In genomic region chr6:54564506-54564991, GRCm38 (mm10) we compare ENCODE assay signal across 9 mouse cellular contexts. TPM values are rescaled to one million over a fixed set of nuclear protein-coding genes. Genes with fewer than 3 reads are reported as not detected.
DNase-seq lines count a peak whose midpoint lies in the region; ATAC-seq and TF ChIP-seq lines count a peak whose summit lies in the region.
"Had no signal": no experiment of that assay in that cellular context is flagged by ENCODE, and none has a peak within 500 bp of the region (broad histone marks: within the 10 kb centered on the region; RNA-seq: fewer than 3 reads in every experiment).

No protein-coding gene starts in this region.

- H3K27ac ChIP-seq in left cerebral cortex, adult 2 months: peak overlapping the region; percentile 78
- H3K27ac ChIP-seq in embryonic facial prominence, embryonic 13.5 days: 0 out of 2 replicates have a peak overlapping the region, but pooled peaks have one; percentile 57
- H3K27ac ChIP-seq in hindbrain, postnatal 0 days: peak overlapping the region; percentile 94
- no peak overlapping the region for H3K27ac ChIP-seq in stomach, embryonic 15.5 days
- H3K27ac ChIP-seq: liver, embryonic 15.5 days had no signal

- H3K4me1 ChIP-seq in embryonic facial prominence, embryonic 13.5 days: peaks cover 33% of the 10 kb centered on the region
- peaks cover 18% of the 10 kb centered on the region for H3K4me1 ChIP-seq in hindbrain, postnatal 0 days (ENCODE audit: insufficient read depth, low read length)
- H3K4me1 ChIP-seq in stomach, embryonic 15.5 days: no peaks in the 10 kb centered on the region
- H3K4me1 ChIP-seq: liver, embryonic 15.5 days had no signal

- no peak overlapping the region for H3K9ac ChIP-seq in embryonic facial prominence, embryonic 13.5 days
- H3K9ac ChIP-seq in hindbrain, postnatal 0 days (replicated peaks; ENCODE audit: low read length): peak overlapping the region; percentile 50
- no peak overlapping the region for H3K9ac ChIP-seq in stomach, embryonic 15.5 days
- H3K9ac ChIP-seq: liver, embryonic 15.5 days had no signal

- H3K9me3 ChIP-seq in embryonic facial prominence, embryonic 13.5 days: no peaks in the 10 kb centered on the region
- no peaks in the 10 kb centered on the region for H3K9me3 ChIP-seq in hindbrain, postnatal 0 days (ENCODE audit: low read length)
- no peaks in the 10 kb centered on the region for H3K9me3 ChIP-seq in stomach, embryonic 15.5 days
- H3K9me3 ChIP-seq: liver, embryonic 15.5 days had no signal

- TF ChIP-seq CTCF in left cerebral cortex, adult 2 months (IDR thresholded peaks at IDR 0.05): no peak
- no peak for TF ChIP-seq CTCF in hindbrain, postnatal 0 days (IDR thresholded peaks at IDR 0.05; ENCODE audit: low read depth)

- WGBS in embryonic facial prominence, embryonic 13.5 days: 48% methylated on average over 9 of the region's 9 CpGs
- WGBS in hindbrain, postnatal 0 days: 40% methylated on average over 9 of the region's 9 CpGs
- 55% methylated on average over 9 of the region's 9 CpGs for WGBS in stomach, embryonic 15.5 days

- peaks cover 3% of the 10 kb centered on the region; the same call in 1 of the 2 replicates for H3K27me3 ChIP-seq in embryonic facial prominence, embryonic 13.5 days
- no peaks in the 10 kb centered on the region for H3K27me3 ChIP-seq in hindbrain, postnatal 0 days (ENCODE audit: insufficient read depth, low read length)
- H3K27me3 ChIP-seq in stomach, embryonic 15.5 days (replicated peaks): no peaks in the 10 kb centered on the region

- peak overlapping the region; percentile 73 for H3K4me3 ChIP-seq in left cerebral cortex, adult 2 months
- H3K4me3 ChIP-seq in embryonic facial prominence, embryonic 13.5 days: 0 out of 2 replicates have a peak overlapping the region, but pooled peaks have one; percentile 54
- peak overlapping the region; percentile 75 for H3K4me3 ChIP-seq in hindbrain, postnatal 0 days (ENCODE audit: low read length)
- no peak overlapping the region for H3K4me3 ChIP-seq in stomach, embryonic 15.5 days (replicated peaks)
- H3K4me3 ChIP-seq: liver, embryonic 15.5 days had no signal

- peak overlapping the region; percentile 95 for H3K4me2 ChIP-seq in embryonic facial prominence, embryonic 13.5 days
- H3K4me2 ChIP-seq in hindbrain, postnatal 0 days (ENCODE audit: low read depth, low read length): peak overlapping the region; percentile 83
- H3K4me2 ChIP-seq in stomach, embryonic 15.5 days: peak overlapping the region; percentile 92; the same call in 1 of the 2 replicates
- H3K4me2 ChIP-seq: liver, embryonic 15.5 days had no signal

- intact Hi-C loops in left cerebral cortex, adult 2 months (cut with DNase I): no loop called here

- DNase-seq in left cerebral cortex, adult 2 months (ENCODE audit: extremely low spot score in 1 of 2, low spot score in 2 of 2): no peak
- DNase-seq in left cerebral cortex, adult 8-10 months (ENCODE audit: low spot score in 2 of 2): no peak
- no peak for DNase-seq in hindbrain, postnatal 0 days (ENCODE audit: low spot score)
- no peak for DNase-seq in ovary, postnatal 14 days (ENCODE audit: low spot score)
- no peak for DNase-seq in frontal cortex, postnatal 36 days (ENCODE audit: low spot score in 2 of 2)
- DNase-seq in layer of hippocampus, postnatal 14 days (ENCODE audit: low spot score in 2 of 2): no peak

- ATAC-seq in embryonic facial prominence, embryonic 13.5 days (ENCODE audit: insufficient number of reproducible peaks, insufficient read depth, low FRiP score, low TSS enrichment, low read depth): no peak
- ATAC-seq in hindbrain, postnatal 0 days: peak; percentile 43; the same call in 1 of the 2 replicates
- ATAC-seq in stomach, embryonic 15.5 days (ENCODE audit: insufficient read depth, low FRiP score, low read depth): no peak

- no peaks in the 10 kb centered on the region for H3K36me3 ChIP-seq in embryonic facial prominence, embryonic 13.5 days
- H3K36me3 ChIP-seq in hindbrain, postnatal 0 days (ENCODE audit: insufficient read depth, low read length): no peaks in the 10 kb centered on the region
- H3K36me3 ChIP-seq in stomach, embryonic 15.5 days: no peaks in the 10 kb centered on the region
- H3K36me3 ChIP-seq: liver, embryonic 15.5 days had no signal

RNA-seq across cellular contexts. Expression of gene Scrn1, which starts 1.7 kb away (rescaled TPM):
- 100 to 1,000 TPM; 135 to 136 TPM for total RNA-seq in left cerebral cortex, adult 2 months (2021)
- total RNA-seq in left cerebral cortex, adult 8-10 months (2022): 100 to 1,000 TPM; 158 to 168 (median 161) TPM
- polyA plus RNA-seq in embryonic facial prominence, embryonic 13.5 days (2015; fragmentation: Nextera tagmentation; extraction: Ambion mirVana): 7.3 and 11.0 TPM in 2 replicates
- 117 and 121 TPM in 2 replicates for total RNA-seq in hindbrain, postnatal 0 days (2014; rRNA removed)
- polyA plus RNA-seq in hindbrain, postnatal 0 days (2015; fragmentation: Nextera tagmentation; extraction: Ambion mirVana): 91.7 and 93.2 TPM in 2 replicates
- 8.5 and 9.1 TPM in 2 replicates for polyA plus RNA-seq in stomach, embryonic 15.5 days (2015; fragmentation: Nextera tagmentation; extraction: Ambion mirVana)
- 100 to 1,000 TPM; 134 to 135 TPM for total RNA-seq in layer of hippocampus, postnatal 14 days (2021)

RNA-seq across cellular contexts. Expression of gene Plekha8, which starts 30.4 kb away (rescaled TPM):
- total RNA-seq in left cerebral cortex, adult 2 months (2021): 10 to 100 TPM; 11.0 to 11.6 TPM
- total RNA-seq in left cerebral cortex, adult 8-10 months (2022): 10 to 100 TPM; 10.4 to 12.9 (median 11.2) TPM
- 12.0 and 12.5 TPM in 2 replicates for polyA plus RNA-seq in embryonic facial prominence, embryonic 13.5 days (2015; fragmentation: Nextera tagmentation; extraction: Ambion mirVana)
- total RNA-seq in hindbrain, postnatal 0 days (2014; rRNA removed): 12.9 and 13.4 TPM in 2 replicates
- polyA plus RNA-seq in hindbrain, postnatal 0 days (2015; fragmentation: Nextera tagmentation; extraction: Ambion mirVana): 4.8 and 4.9 TPM in 2 replicates
- polyA plus RNA-seq in stomach, embryonic 15.5 days (2015; fragmentation: Nextera tagmentation; extraction: Ambion mirVana): 5.8 and 6.2 TPM in 2 replicates
- 10 to 100 TPM; 11.5 to 13.4 TPM for total RNA-seq in layer of hippocampus, postnatal 14 days (2021)

RNA-seq across cellular contexts. Expression of gene Fkbp14, which starts 32.6 kb away (rescaled TPM):
- 1 to 10 TPM; 9.0 to 9.2 TPM for total RNA-seq in left cerebral cortex, adult 2 months (2021)
- 10 to 100 TPM in 1 of 4 experiments, 1 to 10 TPM in 3; 7.7 to 10.2 (median 8.3) TPM for total RNA-seq in left cerebral cortex, adult 8-10 months (2022)
- polyA plus RNA-seq in embryonic facial prominence, embryonic 13.5 days (2015; fragmentation: Nextera tagmentation; extraction: Ambion mirVana): 37.9 and 41.4 TPM in 2 replicates
- total RNA-seq in hindbrain, postnatal 0 days (2014; rRNA removed): 4.9 and 5.7 TPM in 2 replicates
- polyA plus RNA-seq in hindbrain, postnatal 0 days (2015; fragmentation: Nextera tagmentation; extraction: Ambion mirVana): 6.9 TPM in 2 replicates
- polyA plus RNA-seq in stomach, embryonic 15.5 days (2015; fragmentation: Nextera tagmentation; extraction: Ambion mirVana): 28.0 and 28.8 TPM in 2 replicates
- total RNA-seq in layer of hippocampus, postnatal 14 days (2021): 10 to 100 TPM; 12.5 to 16.6 TPM
